Mouse (Mus musculus) brain, embryonic 14.5 days (tissue): ENCODE results near the gene Camk2n1.

Source experiments
- CTCF ChIP-seq: fragments of 200-500 bp; IDR thresholded peaks from 2 replicates; pipeline ENCODE4 v1.5.1; 2012; ENCODE audit warnings: inconsistent platforms, mild to moderate bottlenecking, moderate library complexity, borderline replicate concordance; ENCODE audit not compliant: insufficient read depth, insufficient read length; ENCODE audit errors: extremely low read depth
- POLR2A ChIP-seq: fragments of 200-500 bp; IDR thresholded peaks from 2 replicates; pipeline ENCODE4 v1.6.1; 2012; ENCODE audit warnings: mild to moderate bottlenecking, inconsistent platforms, borderline replicate concordance; ENCODE audit not compliant: poor library complexity, insufficient read depth, insufficient read length, severe bottlenecking; ENCODE audit errors: extremely low read depth

DNA sequence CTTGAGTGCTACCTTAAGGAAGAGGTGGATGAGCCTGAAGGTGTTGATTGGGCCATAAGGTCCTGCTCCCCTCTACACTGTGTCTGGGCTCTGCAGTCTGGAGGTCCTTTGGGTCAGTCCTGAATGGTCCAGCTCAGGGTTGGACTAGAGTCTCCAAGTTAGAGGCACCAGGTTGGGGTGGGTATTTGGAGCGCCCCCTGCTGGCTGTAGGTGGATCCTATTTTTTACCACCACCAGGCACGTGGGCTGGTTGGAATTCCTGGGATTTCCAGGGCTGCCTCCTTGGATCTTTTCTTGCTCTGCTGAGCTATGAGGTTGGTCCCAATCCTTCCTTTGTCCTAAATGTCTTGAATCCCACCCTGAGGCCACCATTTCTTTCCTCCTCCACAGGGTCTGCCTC lies 49.3 kb upstream of the Camk2n1 start:
- TF ChIP-seq CTCF (peak; percentile 60), POLR2A (no peak)
